Mouse (Mus musculus) neural tube, embryonic 11.5 days (tissue): ENCODE results near the gene Bdkrb1. TPM values are rescaled to one million over a fixed set of nuclear protein-coding genes. Genes with fewer than 3 reads are reported as not detected.
A peak's percentile ranks its signal among the peaks of the same experiment; 100 is the strongest.

Experiments used
- ATAC-seq: fragments of 200-750 bp; cut with Nextera tagmentation; 2 replicates; pipeline ENCODE4 v1.8.0; 2017; ENCODE audit warnings: moderate number of reproducible peaks, mild to moderate bottlenecking, moderate TSS enrichment, moderate library complexity; ENCODE audit not compliant: insufficient read depth, low FRiP score, low TSS enrichment
- DNase-seq: peaks from one replicate; pipeline ENCODE4 v3.0.0-alpha.2; 2015; ENCODE audit warnings: low spot score
- H3K27ac ChIP-seq: fragments of 300-500 bp; sonication (generic); 2 replicates; pipeline ENCODE4 v1.5.1; 2014; ENCODE audit warnings: low read depth, mild to moderate bottlenecking, low read length
- H3K27me3 ChIP-seq: fragments of 300-500 bp; sonication (generic); 2 replicates; pipeline ENCODE4 v1.6.1; 2014; ENCODE audit warnings: mild to moderate bottlenecking, low read length, mixed read lengths; ENCODE audit not compliant: control insufficient read depth, insufficient read depth
- H3K36me3 ChIP-seq: fragments of 300-500 bp; sonication (generic); 2 replicates; pipeline ENCODE4 v1.6.1; 2014; ENCODE audit warnings: mild to moderate bottlenecking, low read length, moderate library complexity, mixed read lengths; ENCODE audit not compliant: control insufficient read depth, insufficient read depth
- H3K4me1 ChIP-seq: fragments of 300-500 bp; sonication (generic); 2 replicates; pipeline ENCODE4 v1.6.1; 2014; ENCODE audit warnings: low read length, mixed read lengths; ENCODE audit not compliant: control insufficient read depth, insufficient read depth
- H3K4me2 ChIP-seq: fragments of 300-500 bp; sonication (generic); 2 replicates; pipeline ENCODE4 v1.6.1; 2014; ENCODE audit warnings: low read depth, mild to moderate bottlenecking, moderate library complexity
- H3K4me3 ChIP-seq: fragments of 300-500 bp; sonication (generic); 2 replicates; pipeline ENCODE4 v1.5.1; 2014; ENCODE audit warnings: low read depth, low read length
- H3K9ac ChIP-seq: fragments of 300-500 bp; sonication (generic); 2 replicates; pipeline ENCODE4 v1.6.1; 2014; ENCODE audit warnings: mild to moderate bottlenecking, low read length
- H3K9me3 ChIP-seq: fragments of 300-500 bp; sonication (generic); 2 replicates; pipeline ENCODE4 v1.6.1; 2016; ENCODE audit warnings: low read length; ENCODE audit not compliant: control insufficient read depth
- WGBS: fragments of 180-500 bp; shearing (Covaris S2); extraction: QIAGEN DNeasy Blood & Tissue Kit; methylation state at CpG from one replicate; pipeline ENCODE4 v1.1.7; 2014; 5-methylcytosine and 5-hydroxymethylcytosine counted together
- polyA plus RNA-seq: library from polyadenylated mRNA; unstranded; fragments of >200 nt; fragmentation: Nextera tagmentation; extraction: Ambion mirVana; gene quantifications from 2 replicates; pipeline ENCODE4 v1.2.1, GENCODE M21; 2014

Bdkrb1 gene
- polyA plus RNA-seq, 1 experiment from 2014 or later, result 0.23 TPM

- no peaks in the 10 kb centered on the region for H3K9me3 ChIP-seq
- H3K4me2 ChIP-seq, result no peak overlapping the region
- H3K9ac ChIP-seq, result no peak overlapping the region
- no peaks in the 10 kb centered on the region for H3K4me1 ChIP-seq
- no peak overlapping the region for H3K4me3 ChIP-seq
- WGBS, result 49% methylated on average over 8 of the region's 8 CpGs
- no peak overlapping the region for H3K27ac ChIP-seq
- no peaks in the 10 kb centered on the region for H3K27me3 ChIP-seq
- no peaks in the 10 kb centered on the region for H3K36me3 ChIP-seq
- DNase-seq (no peak), ATAC-seq (no peak)
Observed at GRCm38 (mm10) chr12:105605212-105605611, 2.3 kb downstream of the Bdkrb1 start.

- Histone ChIP-seq H3K4me1 (no peaks in the 10 kb centered on the region), H3K9ac (no peak overlapping the region), H3K4me3 (no peak overlapping the region), H3K36me3 (no peaks in the 10 kb centered on the region), H3K4me2 (no peak overlapping the region), H3K27me3 (no peaks in the 10 kb centered on the region), H3K9me3 (no peaks in the 10 kb centered on the region), H3K27ac (no peak overlapping the region)
- ATAC-seq (no peak), DNase-seq (no peak)
- WGBS, result 85% methylated on average over 4 of the region's 4 CpGs
Observed at GRCm38 (mm10) chr12:105606881-105607280, 4.0 kb downstream of the Bdkrb1 start.

GRCm38 (mm10) chr12:105611045-105611444, 8.2 kb downstream of the Bdkrb1 start:
- no peak overlapping the region for H3K4me2 ChIP-seq
- no peak overlapping the region for H3K27ac ChIP-seq
- H3K36me3 ChIP-seq, result no peaks in the 10 kb centered on the region
- H3K4me3 ChIP-seq, result no peak overlapping the region
- H3K4me1 ChIP-seq, result no peaks in the 10 kb centered on the region
- no peak overlapping the region for H3K9ac ChIP-seq
- DNase-seq, result no peak
- no peaks in the 10 kb centered on the region for H3K27me3 ChIP-seq
- 90% methylated on average over 2 of the region's 2 CpGs for WGBS
- H3K9me3 ChIP-seq, result no peaks in the 10 kb centered on the region
- no peak for ATAC-seq

GRCm38 (mm10) chr12:105611748-105612147, 8.9 kb downstream of the Bdkrb1 start:
- H3K4me3 ChIP-seq, result no peak overlapping the region
- peak; percentile 53; the same call in 1 of the 2 replicates for ATAC-seq
- H3K27me3 ChIP-seq, result no peaks in the 10 kb centered on the region
- peak; percentile 80 for DNase-seq
- no peak overlapping the region for H3K9ac ChIP-seq
- no peak overlapping the region for H3K27ac ChIP-seq
- 16% methylated on average over 7 of the region's 7 CpGs for WGBS
- H3K36me3 ChIP-seq, result no peaks in the 10 kb centered on the region
- no peaks in the 10 kb centered on the region for H3K9me3 ChIP-seq
- no peak overlapping the region for H3K4me2 ChIP-seq
- H3K4me1 ChIP-seq, result no peaks in the 10 kb centered on the region

GRCm38 (mm10) chr12:105613559-105613958, 10.7 kb downstream of the Bdkrb1 start:
- 89% methylated on average over 10 of the region's 10 CpGs for whole genome bisulfite sequencing
- no peak overlapping the region for H3K27ac ChIP-seq
- no peak overlapping the region for H3K4me2 ChIP-seq
- ATAC-seq (no peak), DNase-seq (no peak)
- H3K36me3 ChIP-seq, result no peaks in the 10 kb centered on the region; the same call in 1 of the 2 replicates
- no peaks in the 10 kb centered on the region for H3K27me3 ChIP-seq
- H3K9ac ChIP-seq, result no peak overlapping the region
- H3K4me1 ChIP-seq, result no peaks in the 10 kb centered on the region
- no peaks in the 10 kb centered on the region for H3K9me3 ChIP-seq
- no peak overlapping the region for H3K4me3 ChIP-seq

- Histone ChIP-seq H3K4me1 (no peaks in the 10 kb centered on the region), H3K4me2 (no peak overlapping the region), H3K36me3 (peaks cover 11% of the 10 kb centered on the region), H3K27me3 (no peaks in the 10 kb centered on the region), H3K4me3 (no peak overlapping the region), H3K9me3 (no peaks in the 10 kb centered on the region), H3K9ac (no peak overlapping the region), H3K27ac (no peak overlapping the region)
- DNase-seq, result no peak
- no peak for ATAC-seq
- WGBS, result 97% methylated on average over 7 of the region's 7 CpGs
Observed at GRCm38 (mm10) chr12:105622048-105622447, 19.2 kb downstream of the Bdkrb1 start.

- H3K9ac ChIP-seq, result no peak overlapping the region
- H3K4me1 ChIP-seq, result no peaks in the 10 kb centered on the region
- WGBS, result 66% methylated on average over 12 of the region's 12 CpGs
- no peaks in the 10 kb centered on the region for H3K27me3 ChIP-seq
- ATAC-seq (no peak), DNase-seq (no peak)
- no peak overlapping the region for H3K27ac ChIP-seq
- no peak overlapping the region for H3K4me3 ChIP-seq
- H3K9me3 ChIP-seq, result no peaks in the 10 kb centered on the region
- no peak overlapping the region for H3K4me2 ChIP-seq
- peaks cover 13% of the 10 kb centered on the region for H3K36me3 ChIP-seq
Observed at GRCm38 (mm10) chr12:105622981-105623539, 20.2 kb downstream of the Bdkrb1 start.

- ATAC-seq (no peak), DNase-seq (no peak)
- WGBS, result 45% methylated on average over 7 of the region's 7 CpGs
- Histone ChIP-seq H3K4me3 (no peak overlapping the region), H3K27ac (no peak overlapping the region), H3K9me3 (no peaks in the 10 kb centered on the region), H3K27me3 (no peaks in the 10 kb centered on the region), H3K9ac (no peak overlapping the region), H3K4me1 (no peaks in the 10 kb centered on the region), H3K4me2 (no peak overlapping the region), H3K36me3 (peaks cover 10% of the 10 kb centered on the region)
Observed at GRCm38 (mm10) chr12:105625798-105626197, 22.9 kb downstream of the Bdkrb1 start.

GRCm38 (mm10) chr12:105634374-105635067, 31.6 kb downstream of the Bdkrb1 start:
- ATAC-seq (no peak), DNase-seq (no peak)
- Histone ChIP-seq H3K36me3 (peaks cover 6% of the 10 kb centered on the region), H3K27ac (no peak overlapping the region), H3K9me3 (no peaks in the 10 kb centered on the region), H3K9ac (no peak overlapping the region), H3K4me2 (no peak overlapping the region), H3K27me3 (no peaks in the 10 kb centered on the region), H3K4me1 (no peaks in the 10 kb centered on the region), H3K4me3 (no peak overlapping the region)
- 90% methylated on average over 13 of the region's 13 CpGs for WGBS
